Mouse (Mus musculus) left cerebral cortex, postnatal 25 days (tissue): ENCODE results near the gene Tinagl1. TPM values are rescaled to one million over a fixed set of nuclear protein-coding genes. Genes with fewer than 3 reads are reported as not detected.

Source experiments
- total RNA-seq, 2 experiments: library from RNA; stranded (reverse); gene quantifications; 2 replicates each; pipeline ENCODE4 v1.2.3; 2021

Gene Tinagl1
- total RNA-seq, 2 experiments from 2014 or later: 8.0 to 9.2 TPM

Other genes with a start within 250 kb of the Tinagl1 start
- under 1 TPM; 0.37 TPM for gene Spocd1, start 245.9 kb downstream of the Tinagl1 start, total RNA-seq
- 100 to 1,000 TPM; 377 to 394 TPM for gene Adgrb2, start 190.3 kb downstream of the Tinagl1 start, total RNA-seq
- gene Col16a1, start 127.3 kb downstream of the Tinagl1 start, total RNA-seq: 10 to 100 TPM; 15.1 to 15.7 TPM
- gene Pef1, start 72.6 kb downstream of the Tinagl1 start, total RNA-seq: 10 to 100 TPM; 65.8 to 66.9 TPM
- 1 to 10 TPM; 2.2 to 2.7 TPM for gene Hcrtr1, start 35.8 kb downstream of the Tinagl1 start, total RNA-seq
- gene Gm853, start 47.3 kb upstream of the Tinagl1 start, total RNA-seq: under 1 TPM in 1 of 2 experiments, not detected in 1; 0.16 TPM
- gene Serinc2, start 104.1 kb upstream of the Tinagl1 start, total RNA-seq: 1 to 10 TPM; 4.3 to 8.6 TPM
- gene Fabp3, start 133.5 kb upstream of the Tinagl1 start, total RNA-seq: 100 to 1,000 TPM; 150 to 175 TPM
- gene Gm10570, start 133.6 kb upstream of the Tinagl1 start, total RNA-seq: 1 to 10 TPM in 1 of 2 experiments, under 1 TPM in 1; 0.80 to 1.7 TPM
- 10 to 100 TPM; 66.5 to 68.5 TPM for gene Zcchc17, start 184.8 kb upstream of the Tinagl1 start, total RNA-seq
- gene Snrnp40, start 185.0 kb upstream of the Tinagl1 start, total RNA-seq: 10 to 100 TPM; 25.6 to 25.8 TPM